Mouse (Mus musculus): Measurements from ENCODE around the gene Myct1. TPM values are rescaled to one million over a fixed set of nuclear protein-coding genes. Genes with fewer than 3 reads are reported as not detected.

Myct1 gene
- polyA plus RNA-seq, 1 experiment from 2014 or later, result 4.6 TPM

GRCm38 (mm10) chr10:5600123-5600522 lies 6.5 kb downstream of the Myct1 start:
- no peak overlapping the region for H3K4me2 ChIP-seq (ENCODE audit: low read depth, low read length)
- no peaks in the 10 kb centered on the region for H3K27me3 ChIP-seq (replicated peaks; ENCODE audit: control insufficient read depth, insufficient read depth, low read length)
- 14% methylated on average over 7 of the region's 7 CpGs for WGBS
- peak; percentile 28; the same call in 1 of the 2 replicates for ATAC-seq
- H3K9ac ChIP-seq (ENCODE audit: low read depth, low read length), result no peak overlapping the region
- H3K36me3 ChIP-seq (ENCODE audit: control insufficient read depth, insufficient read depth, low read length), result no peaks in the 10 kb centered on the region
- no peak overlapping the region for H3K27ac ChIP-seq (ENCODE audit: low read length)
- H3K4me3 ChIP-seq (ENCODE audit: low read length), result no peak overlapping the region
- no peaks in the 10 kb centered on the region for H3K4me1 ChIP-seq (ENCODE audit: control insufficient read depth, insufficient read depth, low read length)
- H3K9me3 ChIP-seq (ENCODE audit: control insufficient read depth, low read length), result no peaks in the 10 kb centered on the region

- Histone ChIP-seq H3K9me3 (ENCODE audit: control insufficient read depth, low read length) (no peaks in the 10 kb centered on the region), H3K9ac (ENCODE audit: low read depth, low read length) (no peak overlapping the region), H3K27ac (ENCODE audit: low read length) (no peak overlapping the region), H3K4me1 (ENCODE audit: control insufficient read depth, insufficient read depth, low read length) (no peaks in the 10 kb centered on the region), H3K4me2 (ENCODE audit: low read depth, low read length) (no peak overlapping the region), H3K27me3 (replicated peaks; ENCODE audit: control insufficient read depth, insufficient read depth, low read length) (no peaks in the 10 kb centered on the region), H3K4me3 (ENCODE audit: low read length) (no peak overlapping the region), H3K36me3 (ENCODE audit: control insufficient read depth, insufficient read depth, low read length) (no peaks in the 10 kb centered on the region)
- WGBS, result 70% methylated on average over 10 of the region's 10 CpGs
- ATAC-seq, result no peak
Measured at GRCm38 (mm10) chr10:5603512-5603911, 9.9 kb downstream of the Myct1 start.

- Histone ChIP-seq H3K4me3 (ENCODE audit: low read length) (no peak overlapping the region), H3K9me3 (ENCODE audit: control insufficient read depth, low read length) (no peaks in the 10 kb centered on the region), H3K27ac (ENCODE audit: low read length) (no peak overlapping the region), H3K4me2 (ENCODE audit: low read depth, low read length) (no peak overlapping the region), H3K4me1 (ENCODE audit: control insufficient read depth, insufficient read depth, low read length) (no peaks in the 10 kb centered on the region), H3K27me3 (replicated peaks; ENCODE audit: control insufficient read depth, insufficient read depth, low read length) (no peaks in the 10 kb centered on the region), H3K36me3 (ENCODE audit: control insufficient read depth, insufficient read depth, low read length) (no peaks in the 10 kb centered on the region), H3K9ac (ENCODE audit: low read depth, low read length) (no peak overlapping the region)
- WGBS, result 87% methylated on average over 13 of the region's 13 CpGs
- ATAC-seq, result no peak
Measured at GRCm38 (mm10) chr10:5604371-5604770, 10.8 kb downstream of the Myct1 start.

- Histone ChIP-seq H3K4me3 (ENCODE audit: low read length) (no peak overlapping the region), H3K27ac (ENCODE audit: low read length) (no peak overlapping the region)
- WGBS, result 78% methylated on average over 3 of the region's 3 CpGs
Measured at GRCm38 (mm10) chr10:5608874-5609273, 15.3 kb downstream of the Myct1 start.

GRCm38 (mm10) chr10:5615186-5616040 lies 21.8 kb downstream of the Myct1 start:
- Histone ChIP-seq H3K9me3 (ENCODE audit: control insufficient read depth, low read length) (no peaks in the 10 kb centered on the region), H3K27me3 (replicated peaks; ENCODE audit: control insufficient read depth, insufficient read depth, low read length) (no peaks in the 10 kb centered on the region), H3K27ac (ENCODE audit: low read length) (no peak overlapping the region), H3K4me1 (ENCODE audit: control insufficient read depth, insufficient read depth, low read length) (no peaks in the 10 kb centered on the region), H3K9ac (ENCODE audit: low read depth, low read length) (no peak overlapping the region), H3K4me3 (ENCODE audit: low read length) (no peak overlapping the region), H3K36me3 (ENCODE audit: control insufficient read depth, insufficient read depth, low read length) (no peaks in the 10 kb centered on the region), H3K4me2 (ENCODE audit: low read depth, low read length) (no peak overlapping the region)
- WGBS, result 80% methylated on average over 13 of the region's 13 CpGs
- ATAC-seq, result no peak

More at GRCm38 (mm10) chr10:5608874-5609273, 15.3 kb downstream of the Myct1 start:
- H3K9ac ChIP-seq (ENCODE audit: low read depth, low read length), result no peak overlapping the region
- ATAC-seq, result no peak
- H3K4me1 ChIP-seq (ENCODE audit: control insufficient read depth, insufficient read depth, low read length), result no peaks in the 10 kb centered on the region
- no peaks in the 10 kb centered on the region for H3K27me3 ChIP-seq (replicated peaks; ENCODE audit: control insufficient read depth, insufficient read depth, low read length)
- no peaks in the 10 kb centered on the region for H3K9me3 ChIP-seq (ENCODE audit: control insufficient read depth, low read length)
- no peak overlapping the region for H3K4me2 ChIP-seq (ENCODE audit: low read depth, low read length)
- H3K36me3 ChIP-seq (ENCODE audit: control insufficient read depth, insufficient read depth, low read length), result no peaks in the 10 kb centered on the region

GRCm38 (mm10) chr10:5626268-5626667 lies 32.7 kb downstream of the Myct1 start:
- no peak overlapping the region for H3K27ac ChIP-seq (ENCODE audit: low read length)
- no peak overlapping the region for H3K9ac ChIP-seq (ENCODE audit: low read depth, low read length)
- ATAC-seq, result no peak
- H3K4me3 ChIP-seq (ENCODE audit: low read length), result no peak overlapping the region
- no peaks in the 10 kb centered on the region for H3K27me3 ChIP-seq (replicated peaks; ENCODE audit: control insufficient read depth, insufficient read depth, low read length)
- H3K36me3 ChIP-seq (ENCODE audit: control insufficient read depth, insufficient read depth, low read length), result no peaks in the 10 kb centered on the region
- H3K9me3 ChIP-seq (ENCODE audit: control insufficient read depth, low read length), result no peaks in the 10 kb centered on the region
- H3K4me2 ChIP-seq (ENCODE audit: low read depth, low read length), result no peak overlapping the region
- WGBS, result 65% methylated on average over 5 of the region's 5 CpGs
- H3K4me1 ChIP-seq (ENCODE audit: control insufficient read depth, insufficient read depth, low read length), result no peaks in the 10 kb centered on the region

GRCm38 (mm10) chr10:5633672-5634200 lies 40.2 kb downstream of the Myct1 start:
- WGBS, result 69% methylated on average over 4 of the region's 4 CpGs
- no peaks in the 10 kb centered on the region for H3K36me3 ChIP-seq (ENCODE audit: control insufficient read depth, insufficient read depth, low read length)
- no peak for ATAC-seq
- no peak overlapping the region for H3K4me2 ChIP-seq (ENCODE audit: low read depth, low read length)
- no peak overlapping the region for H3K9ac ChIP-seq (ENCODE audit: low read depth, low read length)
- no peaks in the 10 kb centered on the region for H3K9me3 ChIP-seq (ENCODE audit: control insufficient read depth, low read length)
- H3K27me3 ChIP-seq (replicated peaks; ENCODE audit: control insufficient read depth, insufficient read depth, low read length), result no peaks in the 10 kb centered on the region
- H3K27ac ChIP-seq (ENCODE audit: low read length), result no peak overlapping the region
- no peak overlapping the region for H3K4me3 ChIP-seq (ENCODE audit: low read length)
- H3K4me1 ChIP-seq (ENCODE audit: control insufficient read depth, insufficient read depth, low read length), result no peaks in the 10 kb centered on the region

- Histone ChIP-seq H3K4me2 (ENCODE audit: low read depth, low read length) (no peak overlapping the region), H3K4me1 (ENCODE audit: control insufficient read depth, insufficient read depth, low read length) (no peaks in the 10 kb centered on the region), H3K27me3 (replicated peaks; ENCODE audit: control insufficient read depth, insufficient read depth, low read length) (no peaks in the 10 kb centered on the region), H3K27ac (ENCODE audit: low read length) (no peak overlapping the region), H3K9ac (ENCODE audit: low read depth, low read length) (no peak overlapping the region), H3K36me3 (ENCODE audit: control insufficient read depth, insufficient read depth, low read length) (no peaks in the 10 kb centered on the region), H3K4me3 (ENCODE audit: low read length) (no peak overlapping the region), H3K9me3 (ENCODE audit: control insufficient read depth, low read length) (no peaks in the 10 kb centered on the region)
- no peak for ATAC-seq
- 22% methylated on average over 1 of the region's 1 CpGs for WGBS
Measured at GRCm38 (mm10) chr10:5634336-5634735, 40.8 kb downstream of the Myct1 start.

- Histone ChIP-seq H3K27ac (ENCODE audit: low read length) (no peak overlapping the region), H3K9ac (ENCODE audit: low read depth, low read length) (no peak overlapping the region), H3K4me3 (ENCODE audit: low read length) (no peak overlapping the region), H3K27me3 (replicated peaks; ENCODE audit: control insufficient read depth, insufficient read depth, low read length) (no peaks in the 10 kb centered on the region), H3K4me2 (ENCODE audit: low read depth, low read length) (no peak overlapping the region), H3K36me3 (ENCODE audit: control insufficient read depth, insufficient read depth, low read length) (no peaks in the 10 kb centered on the region), H3K4me1 (ENCODE audit: control insufficient read depth, insufficient read depth, low read length) (no peaks in the 10 kb centered on the region), H3K9me3 (ENCODE audit: control insufficient read depth, low read length) (no peaks in the 10 kb centered on the region)
- no peak for ATAC-seq
- 74% methylated on average over 4 of the region's 4 CpGs for WGBS
Measured at GRCm38 (mm10) chr10:5637322-5637721, 43.7 kb downstream of the Myct1 start.
